Mouse (Mus musculus) hindbrain, embryonic 15.5 days (tissue): ENCODE measurements around the gene Tmem30c. TPM values are rescaled to one million over a fixed set of nuclear protein-coding genes. Genes with fewer than 3 reads are reported as not detected.

Experiments
- ATAC-seq: fragments of 200-750 bp; cut with Nextera tagmentation; 2 replicates; pipeline ENCODE4 v1.8.0; 2017; ENCODE audit warnings: low read depth, moderate number of reproducible peaks, moderate TSS enrichment; ENCODE audit not compliant: low FRiP score
- H3K27ac ChIP-seq: fragments of 300-500 bp; sonication (generic); replicated peaks from 2 replicates; pipeline ENCODE4 v1.5.1; 2015; ENCODE audit warnings: mild to moderate bottlenecking, inconsistent platforms
- H3K27me3 ChIP-seq: fragments of 300-500 bp; sonication (generic); 2 replicates; pipeline ENCODE4 v1.6.1; 2015; ENCODE audit warnings: control low read depth, inconsistent platforms
- H3K36me3 ChIP-seq: fragments of 300-500 bp; sonication (generic); 2 replicates; pipeline ENCODE4 v1.6.1; 2015; ENCODE audit warnings: control low read depth, inconsistent platforms
- H3K4me1 ChIP-seq: fragments of 300-500 bp; sonication (generic); replicated peaks from 2 replicates; pipeline ENCODE4 v1.6.1; 2015; ENCODE audit warnings: control low read depth, inconsistent platforms
- H3K4me2 ChIP-seq: fragments of 300-500 bp; sonication (generic); 2 replicates; pipeline ENCODE4 v1.6.1; 2015; ENCODE audit warnings: moderate library complexity, mild to moderate bottlenecking, inconsistent platforms
- H3K4me3 ChIP-seq: fragments of 300-500 bp; sonication (generic); 2 replicates; pipeline ENCODE4 v1.5.1; 2015; ENCODE audit warnings: mild to moderate bottlenecking, inconsistent platforms
- H3K9ac ChIP-seq: fragments of 300-500 bp; sonication (generic); 2 replicates; pipeline ENCODE4 v1.6.1; 2015; ENCODE audit warnings: inconsistent platforms
- H3K9me3 ChIP-seq: fragments of 300-500 bp; sonication (generic); 2 replicates; pipeline ENCODE4 v1.6.1; 2016; ENCODE audit warnings: control low read depth, inconsistent platforms
- WGBS: fragments of 180-500 bp; shearing (Covaris S2); methylation state at CpG from one replicate; pipeline ENCODE4 v1.1.7; 2015; 5-methylcytosine and 5-hydroxymethylcytosine counted together
- polyA plus RNA-seq: library from polyadenylated mRNA; unstranded; fragments of >200 nt; fragmentation: Nextera tagmentation; extraction: Ambion mirVana; gene quantifications from 2 replicates; pipeline ENCODE4 v1.2.1, GENCODE M21; 2015

Tmem30c gene
- polyA plus RNA-seq, 1 experiment from 2014 or later: 0.34 TPM

GRCm38 (mm10) chr16:57281417-57281816 is 11.2 kb downstream of the Tmem30c start:
- H3K4me2 ChIP-seq: no peak overlapping the region
- H3K9ac ChIP-seq: no peak overlapping the region
- no peak for ATAC-seq

DNA sequence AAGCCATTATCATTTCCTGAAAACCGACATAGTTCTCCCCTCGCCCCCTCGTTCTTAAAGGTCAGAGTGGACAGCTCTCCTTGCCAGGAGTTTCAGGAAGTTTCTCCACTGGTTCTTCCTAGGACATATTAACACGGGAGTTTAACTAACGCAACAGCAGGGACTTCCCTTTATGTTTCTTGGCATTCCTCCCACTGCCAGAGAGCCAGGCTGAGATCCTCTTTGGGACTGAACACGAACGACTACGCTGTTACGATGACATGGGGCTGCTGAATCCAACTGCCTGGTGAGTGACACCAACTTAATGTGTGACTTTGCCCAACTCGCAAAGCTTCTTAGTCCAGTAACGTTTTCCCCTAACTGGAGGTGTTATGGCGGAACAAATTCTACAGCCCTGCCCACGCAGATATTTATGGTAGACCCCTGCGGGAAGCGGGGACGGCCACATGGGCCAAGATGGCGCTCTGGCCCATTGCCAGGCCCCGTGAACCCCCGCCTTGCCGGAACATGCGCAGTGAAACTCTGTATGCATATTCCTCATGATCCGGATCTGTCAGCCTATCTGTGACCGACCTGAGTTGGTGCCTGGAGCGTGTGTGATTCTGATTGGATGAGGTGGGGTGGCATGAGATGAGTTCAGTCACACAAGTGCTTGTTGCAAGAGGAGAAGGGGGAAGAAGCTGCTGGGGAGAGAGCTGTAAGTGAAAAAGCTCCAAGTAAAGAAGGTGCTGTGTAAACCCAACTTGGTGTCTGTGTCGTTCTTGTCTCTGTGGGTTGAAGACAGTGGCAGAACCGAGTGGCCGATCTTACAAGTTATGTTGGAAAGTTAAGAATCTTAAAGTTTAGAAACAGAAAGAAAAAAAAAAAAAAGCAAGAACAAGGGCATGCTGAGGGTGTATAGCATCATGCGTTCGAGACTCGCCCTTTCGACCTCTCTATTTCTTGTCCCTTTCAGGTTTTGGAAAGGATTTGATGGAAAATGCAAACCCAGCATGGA is 12.1 kb downstream of the Tmem30c start:
- no peaks in the 10 kb centered on the region for H3K9me3 ChIP-seq
- no peak overlapping the region for H3K4me2 ChIP-seq
- no peak for ATAC-seq
- H3K4me3 ChIP-seq: no peak overlapping the region
- 88% methylated on average over 31 of the region's 31 CpGs for WGBS
- no peaks in the 10 kb centered on the region for H3K36me3 ChIP-seq
- H3K4me1 ChIP-seq: no peaks in the 10 kb centered on the region
- H3K9ac ChIP-seq: no peak overlapping the region
- no peaks in the 10 kb centered on the region for H3K27me3 ChIP-seq
- H3K27ac ChIP-seq: no peak overlapping the region

More at GRCm38 (mm10) chr16:57281417-57281816, 11.2 kb downstream of the Tmem30c start:
- 71% methylated on average over 8 of the region's 8 CpGs for WGBS
- Histone ChIP-seq H3K27me3 (no peaks in the 10 kb centered on the region), H3K9me3 (no peaks in the 10 kb centered on the region), H3K4me1 (no peaks in the 10 kb centered on the region), H3K4me3 (no peak overlapping the region), H3K36me3 (no peaks in the 10 kb centered on the region), H3K27ac (no peak overlapping the region)

GRCm38 (mm10) chr16:57278976-57279626 is 13.6 kb downstream of the Tmem30c start:
- no peak overlapping the region for H3K4me2 ChIP-seq
- no peak overlapping the region for H3K4me3 ChIP-seq
- WGBS: 93% methylated on average over 10 of the region's 12 CpGs
- H3K36me3 ChIP-seq: no peaks in the 10 kb centered on the region
- no peaks in the 10 kb centered on the region for H3K4me1 ChIP-seq
- H3K9ac ChIP-seq: no peak overlapping the region
- no peaks in the 10 kb centered on the region for H3K9me3 ChIP-seq
- H3K27me3 ChIP-seq: no peaks in the 10 kb centered on the region
- no peak overlapping the region for H3K27ac ChIP-seq
- ATAC-seq: no peak

GRCm38 (mm10) chr16:57269751-57270150 is 22.9 kb downstream of the Tmem30c start:
- H3K27me3 ChIP-seq: no peaks in the 10 kb centered on the region
- WGBS: 91% methylated on average over 13 of the region's 13 CpGs

GRCm38 (mm10) chr16:57268058-57268841 is 24.4 kb downstream of the Tmem30c start:
- Histone ChIP-seq H3K27ac (no peak overlapping the region), H3K27me3 (no peaks in the 10 kb centered on the region), H3K4me1 (no peaks in the 10 kb centered on the region), H3K36me3 (no peaks in the 10 kb centered on the region), H3K9ac (no peak overlapping the region), H3K9me3 (no peaks in the 10 kb centered on the region), H3K4me2 (no peak overlapping the region), H3K4me3 (no peak overlapping the region)
- 82% methylated on average over 14 of the region's 14 CpGs for WGBS
- ATAC-seq: no peak

More at GRCm38 (mm10) chr16:57269751-57270150, 22.9 kb downstream of the Tmem30c start:
- no peaks in the 10 kb centered on the region for H3K36me3 ChIP-seq
- no peaks in the 10 kb centered on the region for H3K9me3 ChIP-seq
- no peaks in the 10 kb centered on the region for H3K4me1 ChIP-seq
- H3K4me3 ChIP-seq: no peak overlapping the region
- no peak overlapping the region for H3K27ac ChIP-seq
- H3K9ac ChIP-seq: no peak overlapping the region
- ATAC-seq: no peak
- H3K4me2 ChIP-seq: no peak overlapping the region

DNA sequence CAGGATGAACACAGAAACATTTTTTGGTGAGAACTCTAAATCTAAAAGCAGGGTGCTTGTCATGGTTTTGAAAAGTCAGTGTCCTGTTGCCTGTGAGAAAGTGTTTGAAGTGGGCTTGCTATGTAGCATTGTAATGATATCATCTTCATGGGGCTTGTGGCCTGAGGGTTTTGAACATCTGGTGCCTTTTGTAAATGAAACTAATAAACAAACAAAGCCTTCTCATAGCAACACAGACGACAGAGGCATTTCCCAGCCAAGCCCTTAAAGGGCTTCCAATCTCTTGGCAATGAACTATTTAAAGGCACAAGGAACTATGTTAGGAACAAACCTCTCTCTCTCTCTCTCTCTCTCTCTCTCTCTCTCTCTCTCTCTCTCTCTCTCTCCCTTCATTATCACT is 25.6 kb downstream of the Tmem30c start:
- H3K36me3 ChIP-seq: no peaks in the 10 kb centered on the region
- H3K4me2 ChIP-seq: no peak overlapping the region
- no peak for ATAC-seq
- no peak overlapping the region for H3K4me3 ChIP-seq
- H3K27me3 ChIP-seq: no peaks in the 10 kb centered on the region
- WGBS: 13% methylated on average over 1 of the region's 1 CpGs
- H3K4me1 ChIP-seq: no peaks in the 10 kb centered on the region
- no peak overlapping the region for H3K9ac ChIP-seq
- H3K27ac ChIP-seq: no peak overlapping the region
- H3K9me3 ChIP-seq: no peaks in the 10 kb centered on the region

DNA sequence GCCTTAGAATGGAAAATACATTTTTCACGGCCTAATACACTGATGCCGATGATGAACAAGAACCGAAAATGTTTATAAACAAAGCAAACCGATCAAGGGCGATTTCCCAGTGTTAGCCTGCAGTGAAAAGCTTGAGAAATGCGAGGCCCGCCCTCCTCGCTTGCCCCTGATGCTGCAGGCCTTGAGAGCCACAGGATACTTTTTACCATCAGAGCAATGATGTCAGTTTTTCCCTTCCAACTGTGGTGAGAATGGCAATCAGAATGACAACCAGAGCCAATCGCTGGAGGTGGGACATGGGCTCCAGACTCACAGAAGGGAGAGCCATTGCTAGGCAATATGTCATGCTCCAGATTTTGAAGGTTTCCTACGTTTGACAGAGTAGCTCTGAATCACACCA is 32.5 kb downstream of the Tmem30c start:
- Histone ChIP-seq H3K9me3 (no peaks in the 10 kb centered on the region), H3K4me2 (no peak overlapping the region), H3K27ac (no peak overlapping the region), H3K36me3 (no peaks in the 10 kb centered on the region), H3K9ac (no peak overlapping the region), H3K27me3 (no peaks in the 10 kb centered on the region), H3K4me3 (no peak overlapping the region), H3K4me1 (no peaks in the 10 kb centered on the region)
- 86% methylated on average over 10 of the region's 10 CpGs for WGBS
- no peak for ATAC-seq

- no peaks in the 10 kb centered on the region for H3K36me3 ChIP-seq
- WGBS: 90% methylated on average over 13 of the region's 13 CpGs
- no peaks in the 10 kb centered on the region for H3K9me3 ChIP-seq
- no peak overlapping the region for H3K9ac ChIP-seq
- H3K27ac ChIP-seq: no peak overlapping the region
- H3K27me3 ChIP-seq: no peaks in the 10 kb centered on the region
- H3K4me3 ChIP-seq: no peak overlapping the region
- no peak for ATAC-seq
- H3K4me2 ChIP-seq: no peak overlapping the region
- H3K4me1 ChIP-seq: no peaks in the 10 kb centered on the region
Observed at GRCm38 (mm10) chr16:57259356-57260083, 33.1 kb downstream of the Tmem30c start.

- Histone ChIP-seq H3K9ac (no peak overlapping the region), H3K4me3 (no peak overlapping the region), H3K4me2 (no peak overlapping the region), H3K9me3 (no peaks in the 10 kb centered on the region), H3K36me3 (no peaks in the 10 kb centered on the region), H3K4me1 (no peaks in the 10 kb centered on the region), H3K27ac (no peak overlapping the region), H3K27me3 (no peaks in the 10 kb centered on the region)
- no peak for ATAC-seq
- 48% methylated on average over 7 of the region's 7 CpGs for WGBS
Observed at GRCm38 (mm10) chr16:57251589-57252421, 40.9 kb downstream of the Tmem30c start.

DNA sequence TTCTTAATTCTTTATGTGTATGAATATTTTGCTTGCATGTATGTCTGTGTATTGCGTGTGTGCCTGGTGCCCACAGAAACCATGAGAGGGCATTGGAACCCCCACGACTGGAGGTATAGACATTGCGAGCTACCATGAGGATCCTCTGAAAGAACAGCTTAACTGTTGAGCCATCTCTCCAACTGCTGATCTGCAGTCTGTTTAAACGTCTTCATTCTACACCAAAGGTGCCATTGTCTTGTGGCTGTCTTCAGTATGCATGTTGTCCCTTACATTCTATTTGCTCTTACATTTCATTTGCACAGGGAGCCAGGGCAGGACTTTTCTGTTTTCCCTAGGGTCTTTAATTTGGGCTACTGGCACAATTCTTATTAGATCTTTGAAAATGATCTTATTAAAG is 41.7 kb downstream of the Tmem30c start:
- H3K4me3 ChIP-seq: no peak overlapping the region
- H3K27me3 ChIP-seq: no peaks in the 10 kb centered on the region
- no peaks in the 10 kb centered on the region for H3K9me3 ChIP-seq
- H3K9ac ChIP-seq: no peak overlapping the region
- ATAC-seq: no peak
- no peaks in the 10 kb centered on the region for H3K36me3 ChIP-seq
- WGBS: 92% methylated on average over 4 of the region's 4 CpGs
- no peaks in the 10 kb centered on the region for H3K4me1 ChIP-seq
- no peak overlapping the region for H3K27ac ChIP-seq
- H3K4me2 ChIP-seq: no peak overlapping the region

DNA sequence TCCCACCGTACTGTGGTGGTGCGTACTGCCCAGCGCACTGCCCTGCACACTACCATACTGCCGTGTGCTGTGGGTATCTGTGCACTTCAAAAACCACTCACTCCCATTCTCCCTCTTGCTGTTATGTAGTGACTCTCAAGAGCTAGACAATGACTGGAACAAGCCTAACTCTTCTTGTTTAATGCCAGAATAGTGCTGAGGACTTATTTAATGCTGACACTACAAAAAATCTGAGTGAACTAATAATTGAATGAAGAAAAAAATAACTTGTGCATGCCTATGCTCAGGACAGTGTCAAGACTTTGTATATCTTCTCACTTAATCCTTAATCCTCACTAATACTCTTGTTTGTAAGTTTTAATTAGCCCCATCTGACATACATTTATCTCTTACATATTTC is 45.2 kb downstream of the Tmem30c start:
- no peak overlapping the region for H3K4me2 ChIP-seq
- ATAC-seq: no peak
- H3K9me3 ChIP-seq: no peaks in the 10 kb centered on the region
- H3K36me3 ChIP-seq: no peaks in the 10 kb centered on the region
- no peak overlapping the region for H3K9ac ChIP-seq
- WGBS: 94% methylated on average over 4 of the region's 4 CpGs
- H3K27me3 ChIP-seq: no peaks in the 10 kb centered on the region
- no peak overlapping the region for H3K27ac ChIP-seq
- H3K4me1 ChIP-seq: no peaks in the 10 kb centered on the region
- no peak overlapping the region for H3K4me3 ChIP-seq
